Mouse (Mus musculus) limb, embryonic 14.5 days (tissue): Measurements from ENCODE around the gene Epha5. TPM values are rescaled to one million over a fixed set of nuclear protein-coding genes. Genes with fewer than 3 reads are reported as not detected.

Experiments used
- ATAC-seq: fragments of 200-750 bp; cut with Nextera tagmentation; 2 replicates; pipeline ENCODE4 v1.8.0; 2017; ENCODE audit warnings: low read depth, moderate number of reproducible peaks, moderate TSS enrichment; ENCODE audit not compliant: low FRiP score
- DNase-seq: peaks from one replicate; pipeline ENCODE4 v3.0.0-alpha.2; 2015; ENCODE audit warnings: low spot score
- H3K27ac ChIP-seq: fragments of 300-500 bp; sonication (generic); replicated peaks from 2 replicates; pipeline ENCODE4 v1.5.1; 2014; ENCODE audit warnings: low read depth, mild to moderate bottlenecking, low read length, moderate library complexity, mixed read lengths
- H3K27me3 ChIP-seq: fragments of 300-500 bp; sonication (generic); 2 replicates; pipeline ENCODE4 v1.6.1; 2014; ENCODE audit warnings: low read length, mixed read lengths; ENCODE audit not compliant: control insufficient read depth, insufficient read depth
- H3K36me3 ChIP-seq: fragments of 300-500 bp; sonication (generic); 2 replicates; pipeline ENCODE4 v1.6.1; 2014; ENCODE audit warnings: mild to moderate bottlenecking, low read length, moderate library complexity, mixed read lengths; ENCODE audit not compliant: control insufficient read depth, insufficient read depth
- H3K4me1 ChIP-seq: fragments of 300-500 bp; sonication (generic); 2 replicates; pipeline ENCODE4 v1.6.1; 2014; ENCODE audit warnings: antibody characterized with exemption, low read length, mixed read lengths; ENCODE audit not compliant: control insufficient read depth, insufficient read depth
- H3K4me2 ChIP-seq: fragments of 300-500 bp; sonication (generic); replicated peaks from 2 replicates; pipeline ENCODE4 v1.6.1; 2014; ENCODE audit warnings: low read depth, mild to moderate bottlenecking, low read length, moderate library complexity; ENCODE audit not compliant: severe bottlenecking
- H3K4me3 ChIP-seq: fragments of 300-500 bp; sonication (generic); replicated peaks from 2 replicates; pipeline ENCODE4 v1.5.1; 2014; ENCODE audit warnings: low read length
- H3K9ac ChIP-seq: fragments of 300-500 bp; sonication (generic); 2 replicates; pipeline ENCODE4 v1.6.1; 2014; ENCODE audit warnings: mild to moderate bottlenecking, low read depth, low read length, moderate library complexity; ENCODE audit not compliant: severe bottlenecking
- H3K9me3 ChIP-seq: fragments of 300-500 bp; sonication (generic); 2 replicates; pipeline ENCODE4 v1.6.1; 2016; ENCODE audit warnings: low read length; ENCODE audit not compliant: control insufficient read depth
- POLR2A ChIP-seq: fragments of 200-500 bp; IDR thresholded peaks from 2 replicates; pipeline ENCODE4 v1.8.0; 2012; ENCODE audit warnings: inconsistent platforms, mild to moderate bottlenecking, moderate library complexity, borderline replicate concordance; ENCODE audit not compliant: insufficient read depth, insufficient read length; ENCODE audit errors: extremely low read depth
- WGBS: fragments of 180-500 bp; shearing (Covaris S2); extraction: QIAGEN DNeasy Blood & Tissue Kit; methylation state at CpG from one replicate; pipeline ENCODE4 v1.1.7; 2014; 5-methylcytosine and 5-hydroxymethylcytosine counted together
- polyA plus RNA-seq, 2 experiments: library from polyadenylated mRNA; depleted of rRNA in 1 of 2; stranded (reverse) in 1 of 2; unstranded in 1 of 2; fragments of >200 nt; fragmentation: Nextera tagmentation in 1 of 2; extraction: Ambion mirVana in 1 of 2; gene quantifications; 2 replicates each; pipeline versions ENCODE4 v1.2.1 to v1.2.3; 2012 to 2014

The Epha5 gene
- polyA plus RNA-seq (2012; rRNA removed): 4.0 and 4.8 TPM in 2 replicates
- 6.2 and 6.9 TPM in 2 replicates for polyA plus RNA-seq (2014; fragmentation: Nextera tagmentation; extraction: Ambion mirVana)

DNA sequence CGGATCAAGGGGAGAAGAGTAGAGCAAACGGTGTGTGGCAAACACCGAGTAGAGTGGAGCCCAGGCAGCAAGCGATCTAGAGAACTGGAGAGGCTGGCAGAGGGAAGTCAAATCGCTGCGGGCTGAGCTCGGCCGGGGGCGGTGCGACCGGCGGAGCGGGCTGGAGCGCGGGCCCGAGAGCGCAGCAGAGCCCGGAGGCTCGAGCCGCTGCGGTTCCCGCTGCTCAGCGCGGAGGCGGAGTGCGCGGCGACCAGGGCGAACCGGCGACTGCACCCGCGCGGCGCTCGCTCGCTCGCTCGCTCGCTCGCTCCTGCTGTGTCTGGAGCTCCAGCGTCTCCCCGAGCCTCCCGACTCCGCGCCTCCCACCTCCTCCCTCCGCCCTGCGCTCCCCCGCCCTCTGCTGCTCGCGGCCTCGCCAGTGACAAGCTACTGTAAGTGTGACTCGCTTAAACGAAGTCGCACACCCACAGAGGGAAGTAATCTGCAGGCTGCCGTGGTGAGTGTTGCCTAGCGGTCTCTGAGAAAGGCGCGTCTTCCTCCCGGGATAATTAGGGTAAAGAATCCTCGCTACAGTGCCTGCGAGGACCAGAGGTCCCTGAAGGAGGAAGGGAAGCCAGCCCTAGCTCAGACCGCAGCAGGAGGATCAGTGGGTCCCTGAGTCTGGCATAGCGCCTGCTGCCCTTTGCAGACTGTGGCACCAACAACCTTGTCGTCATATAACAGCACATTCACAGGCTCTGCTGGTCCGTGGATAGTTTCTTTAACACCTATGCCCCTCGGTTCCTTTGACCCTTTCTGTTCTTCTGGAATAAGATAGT is at the start of gene Epha5:
Gene Epha5, minus strand, starts transcription at position 321 of the 818 bp plus-strand sequence.
- TF ChIP-seq POLR2A: no peak
- Histone ChIP-seq H3K4me3 (peak within 1 kb of the TSS; percentile 54), H3K27me3 (peaks cover 7% of the 10 kb centered on the region; the same call in 1 of the 2 replicates), H3K27ac (peak within 1 kb of the TSS; percentile 58), H3K9me3 (no peaks in the 10 kb centered on the region), H3K4me1 (0 out of 2 replicates have a peak, but pooled peaks cover 3% of the 10 kb centered on the region), H3K9ac (peak within 1 kb of the TSS; percentile 57), H3K36me3 (no peaks in the 10 kb centered on the region), H3K4me2 (peak within 1 kb of the TSS; percentile 88)
- WGBS: under 1% methylated on average over 61 of the region's 67 CpGs
- ATAC-seq (peak; percentile 91), DNase-seq (peak; percentile 74)

DNA sequence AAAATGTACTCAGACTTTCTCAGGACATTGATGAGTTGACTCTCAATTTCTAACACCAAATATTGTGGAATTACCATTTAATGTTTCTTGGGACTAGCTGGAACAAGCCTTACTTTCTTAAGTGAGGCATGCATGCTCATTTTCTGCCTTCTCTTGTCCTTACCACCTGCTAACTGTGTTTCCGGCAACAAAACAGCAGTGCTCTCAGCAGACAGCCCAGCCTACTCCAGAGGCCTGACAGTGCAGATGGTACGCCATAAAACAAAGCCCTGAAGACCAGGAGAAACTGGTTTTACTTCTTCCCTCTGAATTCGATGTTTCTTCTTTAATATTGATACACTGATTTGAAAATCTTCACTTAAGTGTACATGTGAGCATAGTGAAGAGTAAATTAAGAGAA is 39.0 kb upstream of the Epha5 start:
- no peak for TF ChIP-seq POLR2A
- no peaks in the 10 kb centered on the region for H3K27me3 ChIP-seq
- 46% methylated on average over 3 of the region's 3 CpGs for WGBS
- H3K9ac ChIP-seq: no peak overlapping the region
- ATAC-seq (no peak), DNase-seq (no peak)
- H3K4me1 ChIP-seq: no peaks in the 10 kb centered on the region
- no peak overlapping the region for H3K4me3 ChIP-seq
- H3K27ac ChIP-seq: no peak overlapping the region
- no peak overlapping the region for H3K4me2 ChIP-seq
- H3K36me3 ChIP-seq: no peaks in the 10 kb centered on the region
- H3K9me3 ChIP-seq: no peaks in the 10 kb centered on the region

DNA sequence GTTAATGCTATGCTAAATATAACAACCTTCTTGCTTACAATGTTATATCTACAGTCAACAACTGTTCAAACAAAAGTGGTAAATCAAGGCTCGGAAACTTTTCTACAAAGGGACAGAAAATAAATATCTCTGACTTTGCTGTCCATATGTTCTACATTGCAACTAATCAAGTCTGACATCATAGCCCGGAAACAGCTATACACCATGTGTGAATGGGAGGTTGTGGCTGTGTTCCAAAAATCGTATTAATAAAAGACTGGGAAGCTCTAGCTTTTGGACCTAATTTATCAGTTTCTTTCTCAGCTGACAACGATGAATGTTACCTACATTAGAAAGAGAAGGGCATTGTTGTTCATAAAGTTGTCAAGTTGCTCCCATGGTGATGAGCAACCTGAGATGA is 37.5 kb upstream of the Epha5 start:
- Histone ChIP-seq H3K27me3 (no peaks in the 10 kb centered on the region), H3K27ac (no peak overlapping the region), H3K9me3 (no peaks in the 10 kb centered on the region), H3K9ac (no peak overlapping the region), H3K4me3 (no peak overlapping the region), H3K4me2 (no peak overlapping the region), H3K36me3 (no peaks in the 10 kb centered on the region), H3K4me1 (no peaks in the 10 kb centered on the region)
- no peak for TF ChIP-seq POLR2A
- DNase-seq (peak; percentile 31), ATAC-seq (no peak)
- 77% methylated on average over 4 of the region's 4 CpGs for WGBS

DNA sequence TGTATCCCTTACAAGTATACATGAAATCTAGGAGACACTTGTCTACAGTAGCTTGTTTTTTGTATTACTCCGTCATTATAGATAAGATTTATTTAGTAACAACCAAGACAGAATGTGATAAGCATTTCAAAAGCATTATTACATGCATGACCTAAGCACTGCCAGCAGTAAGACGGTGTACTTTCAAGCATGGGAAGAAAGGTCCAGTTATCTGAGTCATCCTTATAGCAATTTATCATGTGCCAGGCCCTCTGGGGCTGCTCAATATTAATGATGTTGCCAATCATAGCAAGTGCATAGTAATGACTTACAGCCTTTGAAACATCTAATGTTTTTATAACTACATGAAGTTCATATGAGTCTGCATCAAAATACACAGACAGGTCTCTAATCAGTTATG is 36.7 kb upstream of the Epha5 start:
- 84% methylated on average over 2 of the region's 2 CpGs for WGBS
- DNase-seq (no peak), ATAC-seq (no peak)
- no peak for TF ChIP-seq POLR2A
- H3K4me1 ChIP-seq: no peaks in the 10 kb centered on the region
- no peak overlapping the region for H3K4me2 ChIP-seq
- H3K4me3 ChIP-seq: no peak overlapping the region
- no peaks in the 10 kb centered on the region for H3K9me3 ChIP-seq
- H3K27me3 ChIP-seq: no peaks in the 10 kb centered on the region
- no peak overlapping the region for H3K9ac ChIP-seq
- H3K36me3 ChIP-seq: no peaks in the 10 kb centered on the region
- no peak overlapping the region for H3K27ac ChIP-seq

DNA sequence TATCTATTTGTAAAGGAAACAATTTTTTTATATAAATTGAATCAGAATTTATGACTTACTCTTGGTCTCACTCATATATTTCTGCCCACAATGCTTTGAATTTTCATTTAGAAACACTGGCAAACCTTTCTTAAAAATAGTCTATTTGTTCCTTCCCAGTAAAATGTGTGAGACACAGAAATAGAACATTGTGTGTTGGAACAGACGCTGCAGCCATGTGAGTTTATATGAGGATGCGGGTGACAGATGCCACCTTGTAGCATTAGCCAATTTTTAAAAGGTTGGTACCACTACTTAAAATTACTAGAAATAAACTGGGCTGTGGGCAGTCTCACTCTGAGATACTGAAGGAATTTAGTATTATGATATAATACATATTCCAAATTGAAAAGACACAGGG is 23.1 kb upstream of the Epha5 start:
- DNase-seq: no peak
- Histone ChIP-seq H3K27me3 (no peaks in the 10 kb centered on the region), H3K36me3 (no peaks in the 10 kb centered on the region), H3K4me3 (no peak overlapping the region), H3K27ac (no peak overlapping the region), H3K4me1 (no peaks in the 10 kb centered on the region), H3K9me3 (no peaks in the 10 kb centered on the region), H3K4me2 (no peak overlapping the region), H3K9ac (no peak overlapping the region)
- no peak for ATAC-seq
- no peak for TF ChIP-seq POLR2A
- WGBS: 84% methylated on average over 2 of the region's 2 CpGs
